In the genomic region with DNA sequence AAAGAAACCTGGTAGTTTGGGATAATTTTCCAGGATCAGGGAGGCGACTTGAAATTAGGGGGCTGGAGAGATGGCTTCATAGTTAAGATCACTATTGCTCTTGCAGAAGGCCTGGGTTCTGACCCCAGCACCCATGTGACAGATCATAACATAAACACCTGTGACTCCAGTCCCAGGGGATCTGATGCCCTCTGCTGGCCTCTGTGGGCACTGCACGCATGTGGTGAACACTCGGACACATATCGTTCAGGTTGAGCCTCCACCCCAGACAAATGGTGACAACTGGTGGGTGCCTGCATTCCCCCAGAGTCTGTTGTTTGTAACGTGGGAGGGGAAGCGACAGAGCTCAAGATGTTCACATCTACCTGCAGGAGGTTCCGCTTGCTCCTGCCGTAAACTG, we compare ENCODE assay signal across 13 mouse cellular contexts. TPM values are rescaled to one million over a fixed set of nuclear protein-coding genes. Genes with fewer than 3 reads are reported as not detected.
A peak's percentile ranks its signal among the peaks of the same experiment; 100 is the strongest.
DNase-seq lines count a peak whose midpoint lies in the region; ATAC-seq and TF ChIP-seq lines count a peak whose summit lies in the region.
"Had no signal": no experiment of that assay in that cellular context is flagged by ENCODE, and none has a peak within 500 bp of the region (broad histone marks: within the 10 kb centered on the region; RNA-seq: fewer than 3 reads in every experiment).

No protein-coding gene starts in this region.

- peaks cover 7% of the 10 kb centered on the region for H3K4me1 ChIP-seq in lung, embryonic 14.5 days (ENCODE audit: insufficient read depth)
- H3K4me1 ChIP-seq in stomach, postnatal 0 days (replicated peaks; ENCODE audit: control insufficient read depth, insufficient read depth) = no peaks in the 10 kb centered on the region

- DNase-seq in cerebellum, postnatal 10 days = peak; percentile 56 to 75
- no peak for DNase-seq in cerebellum, adult 11 months
- no peak for DNase-seq in lung, embryonic 14.5 days
- DNase-seq in lung, postnatal 4 days = no peak
- peak; percentile 80 for DNase-seq in ZHBTc4 (ENCODE audit: low read depth, low spot score)
- no peak for DNase-seq in stomach, postnatal 0 days (ENCODE audit: low spot score)
- DNase-seq: gastrocnemius, postnatal 25 days; right cerebral cortex, postnatal 25 days had no signal

- no peak for ATAC-seq in lung, embryonic 14.5 days (ENCODE audit: insufficient read depth)
- ATAC-seq in stomach, postnatal 0 days (ENCODE audit: low FRiP score, low TSS enrichment) = no peak
- ATAC-seq in frontal cortex, adult (ENCODE audit: low TSS enrichment) = no peak
- ATAC-seq in megakaryocyte-erythroid progenitor cell, adult 5-6 weeks (replicated peaks; ENCODE audit: low FRiP score, low TSS enrichment, poor library complexity, severe bottlenecking) = no peak
- ATAC-seq: hindbrain, embryonic 16.5 days; Patski had no signal

- TF ChIP-seq EP300 in stomach, postnatal 0 days (optimal IDR thresholded peaks at IDR 0.05) = no peak

- H3K9ac ChIP-seq in lung, embryonic 14.5 days = no peak overlapping the region
- H3K9ac ChIP-seq in stomach, postnatal 0 days (ENCODE audit: low read length) = no peak overlapping the region
- H3K9ac ChIP-seq: midbrain, embryonic 12.5 days had no signal

- 91% methylated on average over 8 of the region's 8 CpGs for WGBS in lung, embryonic 14.5 days
- WGBS in stomach, postnatal 0 days = 95% methylated on average over 8 of the region's 8 CpGs

- H3K9me3 ChIP-seq in lung, embryonic 14.5 days (ENCODE audit: low read depth, low read length) = no peaks in the 10 kb centered on the region
- no peaks in the 10 kb centered on the region for H3K9me3 ChIP-seq in stomach, postnatal 0 days (ENCODE audit: control insufficient read depth, low read length)
- H3K9me3 ChIP-seq: midbrain, embryonic 12.5 days had no signal

- H3K27me3 ChIP-seq in lung, embryonic 14.5 days (ENCODE audit: insufficient read depth, low read length) = no peaks in the 10 kb centered on the region
- no peaks in the 10 kb centered on the region for H3K27me3 ChIP-seq in stomach, postnatal 0 days (ENCODE audit: control insufficient read depth, insufficient read depth, low read length)
- H3K27me3 ChIP-seq: midbrain, embryonic 12.5 days; Patski had no signal

- peaks cover 27% of the 10 kb centered on the region for H3K36me3 ChIP-seq in lung, embryonic 14.5 days (ENCODE audit: insufficient read depth)
- H3K36me3 ChIP-seq in stomach, postnatal 0 days (ENCODE audit: control insufficient read depth, insufficient read depth, low read length) = peaks cover 6% of the 10 kb centered on the region

- no peak overlapping the region for H3K4me2 ChIP-seq in lung, embryonic 14.5 days
- H3K4me2 ChIP-seq in stomach, postnatal 0 days (replicated peaks; ENCODE audit: low read depth) = no peak overlapping the region
- H3K4me2 ChIP-seq: midbrain, embryonic 12.5 days had no signal

- TF ChIP-seq CTCF in lung, embryonic 14.5 days (IDR thresholded peaks at IDR 0.05; ENCODE audit: low read depth) = peak; percentile 55
- peak; percentile 66 for TF ChIP-seq CTCF in stomach, postnatal 0 days (IDR thresholded peaks at IDR 0.05; ENCODE audit: low read depth)

- H3K27ac ChIP-seq in lung, embryonic 14.5 days (ENCODE audit: low read depth) = no peak overlapping the region
- H3K27ac ChIP-seq in stomach, postnatal 0 days (replicated peaks) = no peak overlapping the region
- H3K27ac ChIP-seq: midbrain, embryonic 12.5 days had no signal

- no peak overlapping the region for H3K4me3 ChIP-seq in lung, embryonic 14.5 days (ENCODE audit: low read depth, low read length)
- no peak overlapping the region for H3K4me3 ChIP-seq in stomach, postnatal 0 days (ENCODE audit: low read depth, low read length)
- H3K4me3 ChIP-seq: midbrain, embryonic 12.5 days had no signal

RNA-seq across cellular contexts. Expression of gene Selplg, which starts 28.9 kb away (rescaled TPM):
- polyA plus RNA-seq in lung, embryonic 14.5 days (2014; fragmentation: Nextera tagmentation; extraction: Ambion mirVana) = 2.9 and 3.4 TPM in 2 replicates
- polyA plus RNA-seq in stomach, postnatal 0 days (2015; fragmentation: Nextera tagmentation; extraction: Ambion mirVana) = 2.0 and 2.6 TPM in 2 replicates
- total RNA-seq in megakaryocyte-erythroid progenitor cell, adult 5-6 weeks (2014; fragmentation: Nextera tagmentation) = 66.0 and 87.7 TPM in 2 replicates
- 27.4 and 30.2 TPM in 2 replicates for total RNA-seq in megakaryocyte-erythroid progenitor cell, adult 5-6 weeks (2017)

RNA-seq across cellular contexts. Expression of gene Coro1c, which starts 47.3 kb away (rescaled TPM):
- polyA plus RNA-seq in lung, embryonic 14.5 days (2014; fragmentation: Nextera tagmentation; extraction: Ambion mirVana) = 151 and 165 TPM in 2 replicates
- 91.6 and 93.6 TPM in 2 replicates for polyA plus RNA-seq in stomach, postnatal 0 days (2015; fragmentation: Nextera tagmentation; extraction: Ambion mirVana)
- 56.5 and 80.4 TPM in 2 replicates for total RNA-seq in megakaryocyte-erythroid progenitor cell, adult 5-6 weeks (2014; fragmentation: Nextera tagmentation)
- total RNA-seq in megakaryocyte-erythroid progenitor cell, adult 5-6 weeks (2017) = 75.7 and 78.0 TPM in 2 replicates

Comparison
In these comparisons a context has a peak if more than half of its experiments do, and no peak if none do; other contexts are left out.
1. DNase-seq: peak in cerebellum, postnatal 10 days (2 of 2) and ZHBTc4 (single experiment); none in cerebellum, adult 11 months (single experiment), lung, embryonic 14.5 days (single experiment), lung, postnatal 4 days (0 of 2) and stomach, postnatal 0 days (single experiment).